Mouse (Mus musculus) 3134 (cell line): ENCODE data around the gene Gm9913.

ENCODE experiments used
- DNase-seq: peaks from one replicate; pipeline ENCODE4 v3.0.0-alpha.2; 2011; ENCODE audit warnings: low spot score; ENCODE audit not compliant: insufficient read length; ENCODE audit errors: extremely low read depth

The Gm9913 gene

DNA sequence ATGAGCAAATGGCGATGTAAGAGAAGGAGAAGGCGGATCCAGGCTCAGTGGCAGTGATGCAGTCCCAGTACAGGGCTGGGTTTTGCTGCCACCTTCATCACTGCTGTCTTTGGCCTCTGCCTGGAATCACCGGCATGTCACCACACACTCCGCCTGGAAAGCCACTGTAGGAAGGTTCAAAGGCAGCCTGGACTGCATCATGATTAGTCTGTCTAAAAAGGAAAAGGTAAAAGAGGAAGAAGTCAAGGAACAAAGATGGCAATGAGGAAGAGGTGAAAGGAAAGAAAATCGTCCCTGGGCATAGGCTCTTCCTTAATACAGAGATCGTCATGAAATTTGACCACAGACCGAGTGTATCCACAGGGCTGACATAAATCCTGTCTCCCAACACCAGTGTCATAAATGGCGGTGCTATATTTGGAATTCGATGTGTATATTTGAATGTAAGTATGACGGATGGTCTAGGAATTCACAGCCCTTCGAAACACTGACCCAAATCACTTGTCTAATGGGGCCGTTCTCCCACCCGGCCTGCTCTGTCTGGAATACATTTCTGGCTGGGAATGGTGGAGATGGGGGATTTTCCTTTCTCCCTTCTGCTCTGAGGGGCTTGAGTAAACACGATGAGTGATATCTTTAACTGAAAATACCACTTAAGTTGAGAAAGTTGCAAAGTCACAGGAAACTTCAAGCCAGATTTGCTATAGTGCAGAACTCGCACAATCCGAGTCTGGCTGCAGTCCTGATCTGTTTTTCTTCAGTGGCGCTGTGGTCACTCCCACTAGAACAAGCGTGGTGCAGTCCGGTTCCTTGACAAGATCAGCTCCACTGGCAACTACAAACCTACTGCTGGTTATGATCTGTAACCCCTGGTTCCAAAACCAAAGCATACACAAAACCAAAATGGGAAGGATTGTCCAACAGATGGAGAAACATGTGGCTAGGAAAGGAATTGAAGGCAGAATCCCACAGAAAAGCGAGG is 9.8 kb upstream of the Gm9913 start:
- no peak for DNase-seq

GRCm38 (mm10) chr2:125496696-125497095 is 8.2 kb upstream of the Gm9913 start:
- peak; percentile 42 for DNase-seq

DNA sequence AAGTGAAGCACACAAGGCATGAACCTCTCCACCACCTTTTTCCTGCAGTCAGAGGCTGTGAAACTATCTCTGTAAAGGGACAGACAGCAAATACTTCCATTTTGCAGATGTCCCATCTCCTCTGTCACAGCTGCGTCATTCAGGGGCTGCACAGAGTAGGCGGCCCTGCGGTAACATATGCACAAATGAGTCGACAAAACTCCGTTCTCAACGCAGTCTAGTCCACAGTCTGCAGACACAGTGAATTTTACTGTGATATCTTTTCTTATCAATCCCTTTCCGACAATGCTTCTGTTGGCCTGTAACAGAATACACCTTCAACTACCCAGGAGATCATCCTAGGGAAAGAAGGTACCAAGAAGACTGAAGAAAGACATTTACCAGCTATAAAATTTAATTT is 6.7 kb upstream of the Gm9913 start:
- no peak for DNase-seq

- no peak for DNase-seq
These were observed 3.4 kb upstream of the Gm9913 start for GRCm38 (mm10) chr2:125501526-125501925.

DNA sequence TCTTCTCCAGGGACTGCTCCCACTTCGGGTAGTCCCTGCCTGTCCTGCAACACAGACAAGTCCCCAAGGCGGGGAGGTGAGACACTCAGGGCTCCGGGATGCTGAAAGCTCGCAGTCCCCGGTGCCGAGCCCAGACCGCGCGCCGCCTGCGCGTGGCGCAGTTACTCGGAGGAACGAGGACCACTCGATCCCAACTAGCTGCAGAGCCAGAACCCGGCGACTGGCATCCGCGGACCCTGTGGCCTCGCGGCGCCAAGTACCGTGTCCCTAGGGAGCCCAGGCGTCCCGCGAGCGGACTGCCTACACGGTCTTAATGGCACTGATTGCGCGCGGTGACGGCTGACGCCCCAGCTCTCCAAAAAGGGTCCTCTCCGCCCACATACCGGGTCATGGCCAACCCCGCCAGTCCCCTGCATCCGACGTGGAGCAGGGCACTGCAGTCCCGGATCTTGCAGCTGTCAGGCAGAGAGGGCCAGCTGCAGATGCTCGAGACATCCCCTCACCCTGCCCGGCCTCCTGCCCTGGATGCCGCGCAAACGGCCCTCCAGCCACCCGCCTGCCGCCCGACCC is 942 bp downstream of the Gm9913 start:
- no peak for DNase-seq

DNA sequence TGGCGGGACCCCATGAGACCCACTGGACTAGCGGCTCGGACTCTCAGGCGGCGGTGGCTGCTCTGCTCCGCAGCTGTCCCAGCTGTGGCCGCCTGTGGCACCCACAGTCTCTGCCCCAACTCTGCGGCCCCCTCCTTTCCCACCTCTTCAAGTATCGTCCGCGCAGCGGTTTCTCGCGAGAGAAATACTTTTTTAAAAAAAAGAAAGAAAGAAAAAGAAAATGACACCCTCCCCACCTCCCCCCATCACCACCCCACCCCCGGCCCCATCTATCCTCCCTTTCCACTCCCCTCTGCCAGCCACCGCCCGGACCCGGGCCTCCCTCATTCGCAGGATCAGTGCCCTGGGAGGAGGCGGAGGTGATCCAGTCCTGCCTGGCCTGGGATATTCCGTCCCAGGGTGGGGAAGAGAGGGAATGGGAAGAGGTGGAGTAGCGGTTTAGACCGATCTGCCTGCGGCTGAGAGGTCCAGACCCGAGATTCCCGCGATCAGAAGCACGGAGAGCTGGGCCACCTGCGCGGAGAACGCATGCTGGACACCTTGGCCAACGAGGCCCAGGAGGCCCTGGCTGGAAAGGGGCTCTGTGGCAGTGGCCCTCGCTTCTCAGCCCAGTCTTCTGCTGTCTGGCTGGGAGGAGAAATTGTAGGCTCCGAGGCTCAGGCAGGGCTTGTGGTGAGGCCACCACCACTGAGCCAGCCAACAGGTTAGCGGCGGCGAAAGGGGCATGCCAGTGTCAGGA is 1.6 kb downstream of the Gm9913 start:
- DNase-seq = no peak

GRCm38 (mm10) chr2:125507893-125508292 is 3.0 kb downstream of the Gm9913 start, which contains the start of gene Fbn1:
Gene Fbn1, minus strand, starts transcription at chr2:125507993.
- DNase-seq = no peak

DNA sequence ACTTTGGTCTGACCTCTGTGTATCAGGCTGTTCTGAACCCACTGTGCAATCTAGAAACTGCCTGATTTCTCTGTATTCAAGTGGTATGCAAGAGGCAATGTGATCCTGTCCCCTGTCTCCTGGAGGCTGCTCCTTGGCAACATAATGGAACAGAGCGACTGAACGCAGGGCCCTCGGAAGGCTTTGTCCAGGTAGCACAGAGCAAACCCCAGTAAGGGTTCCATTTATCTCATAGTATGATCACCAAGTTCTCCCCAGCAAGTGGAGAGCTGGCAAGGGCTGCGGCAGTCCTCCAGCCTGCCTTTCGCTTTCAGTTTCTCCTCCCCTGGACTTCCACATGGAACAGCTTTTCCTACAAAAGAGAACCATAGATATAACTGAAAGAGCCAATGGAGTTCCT is 3.5 kb downstream of the Gm9913 start:
- no peak for DNase-seq

DNA sequence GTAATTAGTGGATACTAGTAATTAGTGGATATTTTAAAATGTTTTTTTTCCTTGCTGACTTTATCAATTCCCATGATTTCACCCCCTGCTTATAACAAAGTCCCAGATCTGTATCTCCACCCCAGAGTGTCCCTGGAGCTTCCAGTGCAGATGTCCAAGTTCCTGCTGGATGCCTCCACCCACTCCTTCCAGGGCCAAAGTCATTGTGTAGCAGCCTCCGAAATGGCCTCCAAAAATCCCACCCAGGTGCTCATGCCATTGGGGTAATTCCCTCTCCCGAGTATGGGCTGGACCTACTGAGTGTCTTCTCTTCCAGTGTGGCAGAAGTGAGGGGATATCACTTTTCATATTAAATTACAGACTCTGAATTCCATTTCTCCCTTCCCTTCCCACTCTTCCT is 5.9 kb downstream of the Gm9913 start:
- no peak for DNase-seq

DNA sequence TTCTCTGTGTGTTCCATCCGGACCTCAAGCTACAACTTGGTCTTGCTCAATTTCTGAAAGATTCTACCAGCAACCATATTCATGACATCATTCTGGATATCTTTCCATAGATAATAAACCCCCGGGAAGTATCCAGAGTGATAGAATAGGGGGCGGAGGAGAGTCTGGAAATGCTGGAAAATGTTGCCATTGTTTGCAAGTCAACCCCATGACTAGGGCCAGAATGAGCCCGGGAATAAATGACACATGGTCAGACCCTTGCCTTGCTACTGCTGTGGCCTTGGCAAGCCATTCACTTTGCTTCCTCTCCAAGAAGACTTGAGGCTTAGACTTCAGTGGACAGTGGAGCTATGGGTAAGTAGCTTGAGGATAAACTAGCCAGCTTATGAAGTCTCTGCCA is 7.0 kb downstream of the Gm9913 start:
- no peak for DNase-seq

- no peak for DNase-seq
These were observed 7.7 kb downstream of the Gm9913 start for GRCm38 (mm10) chr2:125512544-125512943.

- DNase-seq = no peak
These were observed 9.5 kb downstream of the Gm9913 start for GRCm38 (mm10) chr2:125514391-125514790.

- DNase-seq = no peak
These were observed 10.6 kb downstream of the Gm9913 start for GRCm38 (mm10) chr2:125515291-125516057.

DNA sequence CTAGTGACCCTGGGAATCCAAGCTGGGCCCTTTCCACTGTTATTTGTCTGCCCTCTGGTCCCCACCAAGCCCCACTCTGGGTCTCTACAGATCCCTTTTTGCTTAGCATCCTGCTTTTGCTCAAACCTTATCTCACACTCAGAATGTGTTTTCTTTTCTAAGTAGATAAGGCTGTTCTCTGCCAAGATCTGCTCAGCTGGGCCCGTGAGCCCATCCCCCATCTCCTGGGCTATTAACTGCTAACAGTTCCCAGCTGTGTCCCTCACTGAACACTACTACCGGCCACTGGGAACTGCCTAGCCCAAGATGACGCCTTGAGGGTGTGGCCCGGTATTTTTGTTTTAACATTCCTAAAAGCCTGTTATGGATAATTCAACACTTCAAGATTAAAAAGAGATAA is 11.7 kb downstream of the Gm9913 start:
- no peak for DNase-seq

DNA sequence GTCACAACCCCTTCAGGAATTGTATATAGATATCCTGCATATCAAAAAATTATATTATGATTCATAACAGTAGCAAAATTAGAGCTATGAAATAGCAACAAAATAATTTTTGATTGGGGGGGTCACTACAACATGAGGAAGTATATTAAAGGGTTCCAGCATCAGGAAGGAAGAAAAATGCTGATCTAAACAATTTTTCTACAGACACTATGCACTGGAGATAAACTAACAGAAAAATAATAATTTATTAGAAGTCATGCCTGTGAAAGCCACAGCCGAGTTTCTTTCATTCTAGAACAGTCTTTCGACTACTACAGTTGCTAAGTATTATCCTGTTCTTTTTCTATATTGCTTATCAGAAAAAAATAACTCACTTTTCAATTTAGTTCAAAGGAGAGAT is 20.6 kb downstream of the Gm9913 start:
- no peak for DNase-seq

- DNase-seq = no peak
These were observed 21.7 kb downstream of the Gm9913 start for GRCm38 (mm10) chr2:125526566-125526965.

GRCm38 (mm10) chr2:125530665-125531064 is 25.8 kb downstream of the Gm9913 start:
- peak; percentile 54 for DNase-seq

GRCm38 (mm10) chr2:125539640-125540039 is 34.8 kb downstream of the Gm9913 start:
- no peak for DNase-seq

DNA sequence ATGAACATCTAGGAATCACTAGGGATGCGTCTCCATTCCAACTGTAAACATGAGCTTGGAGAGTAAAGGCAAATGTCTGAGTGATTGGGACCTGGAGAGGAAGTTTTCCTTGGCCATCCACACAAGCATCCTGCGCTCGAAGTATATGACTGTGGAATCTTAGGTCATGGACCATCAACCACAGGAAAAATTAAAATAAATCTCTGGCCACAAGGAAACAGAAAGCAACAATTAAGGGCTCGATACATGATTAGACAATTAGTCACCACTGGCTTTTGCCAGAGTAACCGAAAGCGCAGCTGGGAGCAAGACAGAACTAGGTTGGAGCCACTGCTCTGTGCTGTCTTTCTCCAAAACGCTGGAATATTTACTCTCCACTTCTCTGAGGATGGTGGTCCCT is 35.7 kb downstream of the Gm9913 start:
- DNase-seq = peak; percentile 50

GRCm38 (mm10) chr2:125541451-125541850 is 36.6 kb downstream of the Gm9913 start:
- DNase-seq = no peak

DNA sequence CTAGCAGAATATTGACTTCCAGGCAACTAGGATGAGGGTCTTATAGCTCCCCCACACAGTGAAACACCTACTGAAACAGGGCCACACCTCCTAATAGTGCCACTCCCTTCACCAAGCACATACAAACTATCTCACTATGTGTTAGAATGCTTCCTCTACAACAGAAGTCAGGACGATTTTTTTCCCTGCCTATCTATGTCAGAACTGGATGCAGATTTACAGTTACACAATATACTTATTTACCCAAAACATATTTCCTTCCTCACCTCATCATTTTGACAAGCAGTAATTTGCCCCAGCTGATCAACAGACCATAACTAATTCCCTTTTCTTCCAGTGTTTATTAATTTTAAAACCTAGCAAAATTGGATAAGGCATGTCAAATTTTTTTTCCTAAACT is 38.8 kb downstream of the Gm9913 start:
- DNase-seq = no peak
